Mouse (Mus musculus): ENCODE results near the gene Gigyf1. TPM values are rescaled to one million over a fixed set of nuclear protein-coding genes. Genes with fewer than 3 reads are reported as not detected.

Gigyf1 gene
- total RNA-seq, 2 experiments from 2014 or later, result 65.1 to 69.2 TPM

- DNase-seq (ENCODE audit: low spot score in 2 of 2), result no peak
These were observed 4.2 kb upstream of the Gigyf1 start for GRCm38 (mm10) chr5:137513951-137514721.

GRCm38 (mm10) chr5:137514811-137515210 lies 3.5 kb upstream of the Gigyf1 start:
- no peak for DNase-seq (ENCODE audit: low spot score in 2 of 2)

- no peak for DNase-seq (ENCODE audit: low spot score in 2 of 2)
These were observed 1.6 kb downstream of the Gigyf1 start for GRCm38 (mm10) chr5:137519691-137520550.

- no peak for DNase-seq (ENCODE audit: low spot score in 2 of 2)
These were observed 3.5 kb downstream of the Gigyf1 start for GRCm38 (mm10) chr5:137521861-137522260.

- DNase-seq (ENCODE audit: low spot score in 2 of 2), result no peak
These were observed 4.4 kb downstream of the Gigyf1 start for GRCm38 (mm10) chr5:137522711-137523110.

GRCm38 (mm10) chr5:137523396-137524250 lies 5.3 kb downstream of the Gigyf1 start:
- DNase-seq (ENCODE audit: low spot score in 2 of 2), result no peak

- DNase-seq (ENCODE audit: low spot score in 2 of 2), result no peak
These were observed 5.8 kb downstream of the Gigyf1 start for GRCm38 (mm10) chr5:137524251-137524515.

- DNase-seq (ENCODE audit: low spot score in 2 of 2), result no peak
These were observed 6.3 kb downstream of the Gigyf1 start for GRCm38 (mm10) chr5:137524671-137525070.

- DNase-seq (ENCODE audit: low spot score in 2 of 2), result no peak
These were observed 7.2 kb downstream of the Gigyf1 start for GRCm38 (mm10) chr5:137525511-137525910.

GRCm38 (mm10) chr5:137526192-137526936 lies 8.0 kb downstream of the Gigyf1 start:
- DNase-seq (ENCODE audit: low spot score in 2 of 2), result no peak

- DNase-seq (ENCODE audit: low spot score in 2 of 2), result no peak
These were observed 9.1 kb downstream of the Gigyf1 start for GRCm38 (mm10) chr5:137527413-137527812.

GRCm38 (mm10) chr5:137528247-137528968 lies 10.1 kb downstream of the Gigyf1 start:
- DNase-seq (ENCODE audit: low spot score in 2 of 2), result no peak

- DNase-seq (ENCODE audit: low spot score in 2 of 2), result no peak
These were observed 11.1 kb downstream of the Gigyf1 start for GRCm38 (mm10) chr5:137529221-137529995.

- no peak for DNase-seq (ENCODE audit: low spot score in 2 of 2)
These were observed 11.7 kb downstream of the Gigyf1 start for GRCm38 (mm10) chr5:137530075-137530474.

- DNase-seq (ENCODE audit: low spot score in 2 of 2), result no peak
These were observed 12.5 kb downstream of the Gigyf1 start for GRCm38 (mm10) chr5:137530588-137531413.

- DNase-seq (ENCODE audit: low spot score in 2 of 2), result peak in 1 of 2 experiments; percentile 42
These were observed 13.2 kb downstream of the Gigyf1 start for GRCm38 (mm10) chr5:137531414-137532130.

GRCm38 (mm10) chr5:137532131-137532807 lies 13.9 kb downstream of the Gigyf1 start:
- DNase-seq (ENCODE audit: low spot score in 2 of 2), result no peak

All from adrenal gland, postnatal 4 days (tissue).